Mouse (Mus musculus) midbrain, postnatal 0 days (tissue): ENCODE data around the gene Rhbdl1. TPM values are rescaled to one million over a fixed set of nuclear protein-coding genes. Genes with fewer than 3 reads are reported as not detected.

Experiments
- ATAC-seq: fragments of 200-750 bp; cut with Nextera tagmentation; 2 replicates; pipeline ENCODE4 v1.8.0; 2017; ENCODE audit warnings: moderate number of reproducible peaks, mild to moderate bottlenecking, moderate TSS enrichment, moderate library complexity; ENCODE audit not compliant: low FRiP score
- DNase-seq: peaks from one replicate; pipeline ENCODE4 v3.0.0-alpha.2; 2015; ENCODE audit warnings: low spot score
- H3K27ac ChIP-seq: fragments of 300-500 bp; sonication (generic); 2 replicates; pipeline ENCODE4 v1.5.1; 2014; ENCODE audit warnings: low read depth, mild to moderate bottlenecking, low read length, mixed read lengths
- H3K27me3 ChIP-seq: fragments of 300-500 bp; sonication (generic); 2 replicates; pipeline ENCODE4 v1.6.1; 2014; ENCODE audit warnings: low read length, control low read depth, mixed read lengths; ENCODE audit not compliant: insufficient read depth
- H3K36me3 ChIP-seq: fragments of 300-500 bp; sonication (generic); 2 replicates; pipeline ENCODE4 v1.6.1; 2014; ENCODE audit warnings: low read length, control low read depth, mixed read lengths; ENCODE audit not compliant: insufficient read depth
- H3K4me1 ChIP-seq: fragments of 300-500 bp; sonication (generic); 2 replicates; pipeline ENCODE4 v1.6.1; 2014; ENCODE audit warnings: mild to moderate bottlenecking, control low read depth, antibody characterized with exemption, low read length, mixed read lengths; ENCODE audit not compliant: insufficient read depth
- H3K4me2 ChIP-seq: fragments of 300-500 bp; sonication (generic); 2 replicates; pipeline ENCODE4 v1.6.1; 2014; ENCODE audit warnings: low read depth, mild to moderate bottlenecking, low read length, mixed read lengths; ENCODE audit not compliant: poor library complexity, severe bottlenecking
- H3K4me3 ChIP-seq: fragments of 300-500 bp; sonication (generic); 2 replicates; pipeline ENCODE4 v1.5.1; 2014; ENCODE audit warnings: low read depth, mild to moderate bottlenecking, low read length, moderate library complexity
- H3K9ac ChIP-seq: fragments of 300-500 bp; sonication (generic); replicated peaks from 2 replicates; pipeline ENCODE4 v1.6.1; 2014; ENCODE audit warnings: mild to moderate bottlenecking, low read length, moderate library complexity, mixed read lengths; ENCODE audit not compliant: poor library complexity, severe bottlenecking
- H3K9me3 ChIP-seq: fragments of 300-500 bp; sonication (generic); 2 replicates; pipeline ENCODE4 v1.6.1; 2016; ENCODE audit warnings: low read length, control low read depth
- CTCF ChIP-seq: IDR thresholded peaks from 2 replicates; pipeline ENCODE4 v1.5.1; 2016; ENCODE audit warnings: antibody characterized with exemption, mild to moderate bottlenecking
- WGBS: fragments of 180-500 bp; shearing (Covaris S2); extraction: QIAGEN DNeasy Blood & Tissue Kit; methylation state at CpG from one replicate; pipeline ENCODE4 v1.1.7; 2014; 5-methylcytosine and 5-hydroxymethylcytosine counted together
- polyA plus RNA-seq: library from polyadenylated mRNA; unstranded; fragments of >200 nt; fragmentation: Nextera tagmentation; extraction: Ambion mirVana; gene quantifications from 2 replicates; pipeline ENCODE4 v1.2.1, GENCODE M21; 2015
- total RNA-seq: library from RNA; depleted of rRNA; stranded (reverse); fragments of >200 nt; gene quantifications from 2 replicates; pipeline ENCODE4 v1.2.3, GENCODE M21; 2014

Gene Rhbdl1
- total and polyA plus RNA-seq, 2 experiments from 2014 or later, result 97.0 to 168 TPM

GRCm38 (mm10) chr17:25833291-25833663, 3.8 kb downstream of the Rhbdl1 start, which contains the start of gene Stub1:
Gene Stub1 (minus strand): TSS chr17:25833404.
- WGBS, result under 1% methylated on average over 24 of the region's 24 CpGs
- DNase-seq (peak; percentile 94), ATAC-seq (peak; percentile 54)
- peaks cover 43% of the 10 kb centered on the region for H3K4me1 ChIP-seq
- H3K9ac ChIP-seq, result peak within 1 kb of the TSS; percentile 86
- H3K27me3 ChIP-seq, result no peaks in the 10 kb centered on the region
- TF ChIP-seq CTCF, result no peak
- peak within 1 kb of the TSS; percentile 76 for H3K4me2 ChIP-seq
- H3K36me3 ChIP-seq, result peaks cover 33% of the 10 kb centered on the region
- peak within 1 kb of the TSS; percentile 96 for H3K27ac ChIP-seq
- peak within 1 kb of the TSS; percentile 81 for H3K4me3 ChIP-seq
- H3K9me3 ChIP-seq, result no peaks in the 10 kb centered on the region

- Histone ChIP-seq H3K27ac (peak overlapping the region; percentile 96), H3K36me3 (peaks cover 35% of the 10 kb centered on the region), H3K9me3 (no peaks in the 10 kb centered on the region), H3K4me1 (peaks cover 42% of the 10 kb centered on the region), H3K4me2 (peak overlapping the region; percentile 76), H3K9ac (peak overlapping the region; percentile 86), H3K27me3 (no peaks in the 10 kb centered on the region), H3K4me3 (peak overlapping the region; percentile 81)
- peak; percentile 100 for DNase-seq
- peak; percentile 90 for ATAC-seq
- TF ChIP-seq CTCF, result no peak
- under 1% methylated on average over 65 of the region's 77 CpGs for WGBS
These were observed 4.4 kb downstream of the Rhbdl1 start for GRCm38 (mm10) chr17:25832436-25833290.

DNA sequence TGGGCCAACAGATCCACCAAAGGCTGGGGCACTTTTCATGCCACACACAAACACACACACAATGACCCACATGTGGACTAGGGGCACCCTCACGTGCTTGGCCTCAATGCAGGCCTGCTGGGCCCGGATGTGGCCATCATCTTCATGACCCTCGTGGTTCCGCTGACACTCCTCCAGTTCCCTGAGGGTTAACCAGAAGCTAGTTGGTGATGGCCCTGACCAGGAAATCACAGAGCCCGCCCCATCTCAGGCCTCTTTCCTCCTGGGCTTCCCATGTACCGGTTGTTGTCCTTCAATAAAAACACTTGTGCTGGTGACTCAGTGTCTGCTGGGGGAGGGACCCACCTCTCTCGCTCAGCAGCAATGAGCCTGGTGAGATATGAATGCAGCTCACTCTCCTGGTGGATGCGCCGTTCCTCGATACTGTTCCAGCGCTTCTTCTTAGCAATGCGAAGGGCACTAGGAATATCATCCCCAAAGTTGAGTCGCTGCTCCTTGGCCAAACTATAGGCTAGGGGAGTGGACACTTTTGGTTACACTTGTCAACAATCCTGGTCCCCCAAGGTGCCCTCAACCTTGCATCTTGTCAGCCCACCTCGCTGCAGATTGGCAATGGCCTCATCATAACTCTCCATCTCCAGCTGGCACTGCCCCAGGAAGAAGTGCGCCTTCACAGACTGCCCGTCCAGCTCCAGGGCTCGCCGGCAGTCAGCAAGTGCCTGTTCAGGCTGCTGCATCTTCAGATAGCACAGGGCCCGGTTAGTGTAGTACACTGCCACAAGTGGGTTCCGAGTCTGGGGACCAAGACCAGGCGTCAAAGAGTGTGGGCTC, 5.4 kb downstream of the Rhbdl1 start:
- 63% methylated on average over 21 of the region's 21 CpGs for WGBS
- no peak for TF ChIP-seq CTCF
- Histone ChIP-seq H3K4me2 (peak overlapping the region; percentile 76), H3K4me3 (peak overlapping the region; percentile 81), H3K9me3 (no peaks in the 10 kb centered on the region), H3K36me3 (peaks cover 45% of the 10 kb centered on the region), H3K27ac (peak overlapping the region; percentile 96), H3K9ac (peak overlapping the region; percentile 86), H3K4me1 (peaks cover 39% of the 10 kb centered on the region), H3K27me3 (no peaks in the 10 kb centered on the region)
- no peak for DNase-seq
- no peak for ATAC-seq

DNA sequence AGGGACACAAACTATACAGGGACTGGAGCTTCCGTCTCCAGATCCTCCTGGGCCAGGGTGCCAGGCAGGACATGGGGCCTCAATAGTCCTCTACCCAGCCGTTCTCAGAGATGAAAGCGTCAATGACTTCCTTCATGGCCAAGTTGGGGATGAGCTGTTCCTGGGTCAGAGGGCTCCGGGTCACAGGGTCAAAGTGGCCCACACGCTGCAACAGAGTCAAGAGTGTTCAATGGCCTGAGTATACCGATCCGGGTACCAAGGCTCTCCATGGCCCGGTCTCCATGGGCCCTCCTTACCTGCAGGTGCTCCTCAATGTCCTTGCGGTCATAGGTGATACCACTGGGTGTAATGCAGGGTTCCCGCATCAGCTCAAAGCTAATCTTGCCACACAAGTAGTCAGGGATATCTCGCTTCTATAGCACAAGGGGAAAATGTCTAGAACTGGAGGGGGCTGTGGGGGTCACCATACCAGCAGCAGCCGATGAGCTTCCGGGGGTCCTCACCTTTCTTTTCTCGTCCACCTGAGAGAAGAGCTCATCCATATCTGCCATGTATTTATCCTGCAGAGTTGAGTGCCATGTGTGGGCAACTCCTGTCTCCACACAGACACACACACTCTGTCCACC, 6.2 kb downstream of the Rhbdl1 start:
- H3K4me2 ChIP-seq, result peak overlapping the region; percentile 76; the same call in 1 of the 2 replicates
- peaks cover 49% of the 10 kb centered on the region for H3K36me3 ChIP-seq
- WGBS, result 85% methylated on average over 14 of the region's 14 CpGs
- TF ChIP-seq CTCF, result no peak
- H3K4me1 ChIP-seq, result peaks cover 33% of the 10 kb centered on the region
- ATAC-seq (no peak), DNase-seq (no peak)
- H3K27me3 ChIP-seq, result no peaks in the 10 kb centered on the region
- no peak overlapping the region for H3K9ac ChIP-seq
- no peaks in the 10 kb centered on the region for H3K9me3 ChIP-seq
- no peak overlapping the region for H3K27ac ChIP-seq
- no peak overlapping the region for H3K4me3 ChIP-seq

DNA sequence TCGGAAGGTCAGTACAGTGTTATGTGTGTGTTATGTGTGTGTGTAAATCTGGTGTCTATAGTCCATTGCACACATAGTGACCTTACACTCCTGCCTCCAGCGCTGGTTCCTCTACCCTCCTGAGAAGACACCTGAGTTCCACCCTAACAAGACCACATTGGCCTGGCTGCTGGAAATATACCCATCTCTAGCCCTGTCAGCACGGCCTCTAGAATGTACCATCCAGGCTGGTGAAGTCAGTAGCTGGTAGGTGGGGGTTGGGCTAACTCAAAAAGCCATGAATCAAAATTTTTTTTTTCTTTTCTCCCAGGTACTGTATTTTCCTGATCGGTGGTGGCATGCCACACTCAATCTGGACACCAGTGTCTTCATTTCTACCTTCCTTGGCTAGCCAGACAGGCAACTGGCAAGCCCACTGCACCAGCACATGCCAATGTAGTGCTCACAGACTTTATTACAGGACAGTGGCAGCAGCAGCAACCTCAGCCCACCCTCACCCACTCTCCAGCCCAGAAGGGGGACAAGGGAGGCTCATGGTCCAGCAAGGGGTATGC, 6.8 kb downstream of the Rhbdl1 start:
- Histone ChIP-seq H3K9ac (no peak overlapping the region), H3K4me2 (peak overlapping the region; percentile 72), H3K36me3 (peaks cover 43% of the 10 kb centered on the region), H3K4me1 (peaks cover 31% of the 10 kb centered on the region), H3K9me3 (no peaks in the 10 kb centered on the region), H3K27me3 (no peaks in the 10 kb centered on the region), H3K4me3 (no peak overlapping the region), H3K27ac (no peak overlapping the region)
- 85% methylated on average over 4 of the region's 4 CpGs for WGBS
- no peak for DNase-seq
- ATAC-seq, result no peak
- TF ChIP-seq CTCF, result no peak
